Mouse (Mus musculus) midbrain, embryonic 10.5 days (tissue): ENCODE measurements around the gene Junb. TPM values are rescaled to one million over a fixed set of nuclear protein-coding genes. Genes with fewer than 3 reads are reported as not detected.

Source experiments
- DNase-seq: peaks from one replicate; pipeline ENCODE4 v3.0.0-alpha.2; 2017; ENCODE audit warnings: low spot score
- H3K27ac ChIP-seq: fragments of 300-500 bp; sonication (generic); replicated peaks from 2 replicates; pipeline ENCODE4 v1.5.1; 2016; ENCODE audit warnings: mild to moderate bottlenecking
- H3K27me3 ChIP-seq: fragments of 300-500 bp; sonication (generic); 2 replicates; pipeline ENCODE4 v1.6.1; 2016; ENCODE audit warnings: low read depth, mild to moderate bottlenecking; ENCODE audit not compliant: poor library complexity, severe bottlenecking
- H3K36me3 ChIP-seq: fragments of 300-500 bp; sonication (generic); 2 replicates; pipeline ENCODE4 v1.6.1; 2016; ENCODE audit warnings: mild to moderate bottlenecking, moderate library complexity
- H3K4me1 ChIP-seq: fragments of 300-500 bp; sonication (generic); 2 replicates; pipeline ENCODE4 v1.6.1; 2016
- H3K4me3 ChIP-seq: fragments of 300-500 bp; sonication (generic); 2 replicates; pipeline ENCODE4 v1.5.1; 2016; ENCODE audit warnings: mild to moderate bottlenecking, moderate library complexity
- H3K9me3 ChIP-seq: fragments of 300-500 bp; sonication (generic); replicated peaks from 2 replicates; pipeline ENCODE4 v1.6.1; 2016; ENCODE audit warnings: mild to moderate bottlenecking
- whole genome bisulfite sequencing: fragments of 180-500 bp; shearing (Covaris S2); methylation state at CpG from one replicate; pipeline ENCODE4 v1.1.7; 2016; 5-methylcytosine and 5-hydroxymethylcytosine counted together
- polyA plus RNA-seq: library from polyadenylated mRNA; unstranded; fragments of >200 nt; fragmentation: Nextera tagmentation; extraction: Ambion mirVana; gene quantifications from 2 replicates; pipeline ENCODE4 v1.2.1, GENCODE M21; 2016

Junb gene
- polyA plus RNA-seq, 1 experiment from 2014 or later = 5.0 TPM

GRCm38 (mm10) chr8:85007686-85008085 lies 29.2 kb upstream of the Junb start:
- peaks cover 4% of the 10 kb centered on the region for H3K4me1 ChIP-seq
- 14% methylated on average over 25 of the region's 25 CpGs for WGBS
- H3K36me3 ChIP-seq = no peaks in the 10 kb centered on the region
- H3K27me3 ChIP-seq = peaks cover 54% of the 10 kb centered on the region
- no peak overlapping the region for H3K4me3 ChIP-seq
- no peak overlapping the region for H3K27ac ChIP-seq
- no peaks in the 10 kb centered on the region for H3K9me3 ChIP-seq
- DNase-seq = no peak

DNA sequence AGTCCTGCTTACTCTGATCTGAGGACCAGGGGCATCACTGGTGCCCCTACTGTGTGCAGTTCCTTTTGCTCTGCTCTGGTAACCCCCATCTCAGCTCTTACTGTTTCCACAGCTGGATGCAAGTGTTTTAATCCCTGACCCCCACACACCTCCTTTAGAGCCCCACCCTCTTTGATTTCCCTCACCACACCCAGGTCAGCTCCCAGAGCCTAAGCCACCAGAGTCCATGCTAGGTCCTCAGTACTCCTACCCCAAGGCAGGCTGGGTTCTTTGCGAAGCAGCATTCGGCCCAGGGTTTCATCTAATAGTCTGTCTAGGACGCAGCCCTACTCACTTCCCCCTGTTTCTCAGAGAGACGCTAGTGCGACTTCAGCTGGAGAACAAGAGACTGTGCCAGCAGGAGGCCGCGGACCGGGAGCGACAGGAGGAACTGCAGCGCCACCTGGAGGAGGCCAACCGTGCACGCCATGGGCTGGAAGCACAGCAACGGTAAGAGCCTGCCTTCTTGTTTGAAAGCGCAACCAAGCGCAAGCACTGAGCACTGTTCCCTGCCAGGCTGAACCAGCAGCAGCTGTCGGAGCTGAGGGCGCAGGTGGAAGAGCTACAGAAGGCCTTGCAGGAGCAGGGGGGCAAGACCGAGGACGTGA lies 19.3 kb upstream of the Junb start:
- Histone ChIP-seq H3K27ac (peak overlapping the region; percentile 77), H3K4me3 (peak overlapping the region; percentile 41), H3K27me3 (peaks cover 37% of the 10 kb centered on the region), H3K36me3 (no peaks in the 10 kb centered on the region), H3K9me3 (no peaks in the 10 kb centered on the region), H3K4me1 (peaks cover 19% of the 10 kb centered on the region)
- 4% methylated on average over 19 of the region's 19 CpGs for WGBS
- peak; percentile 90 for DNase-seq

GRCm38 (mm10) chr8:84996978-84997377 lies 18.5 kb upstream of the Junb start:
- Histone ChIP-seq H3K9me3 (no peaks in the 10 kb centered on the region), H3K4me3 (no peak overlapping the region), H3K27ac (no peak overlapping the region), H3K4me1 (peaks cover 19% of the 10 kb centered on the region), H3K27me3 (peaks cover 41% of the 10 kb centered on the region), H3K36me3 (no peaks in the 10 kb centered on the region)
- no peak for DNase-seq
- 64% methylated on average over 5 of the region's 5 CpGs for WGBS

- Histone ChIP-seq H3K9me3 (no peaks in the 10 kb centered on the region), H3K36me3 (no peaks in the 10 kb centered on the region), H3K27me3 (peaks cover 49% of the 10 kb centered on the region), H3K4me3 (peak overlapping the region; percentile 2; the same call in 1 of the 2 replicates), H3K4me1 (peaks cover 26% of the 10 kb centered on the region), H3K27ac (no peak overlapping the region)
- DNase-seq = no peak
- 26% methylated on average over 25 of the region's 25 CpGs for WGBS
These were observed 17.2 kb upstream of the Junb start for GRCm38 (mm10) chr8:84995680-84996079.

- no peaks in the 10 kb centered on the region for H3K36me3 ChIP-seq
- no peak overlapping the region for H3K4me3 ChIP-seq
- no peak for DNase-seq
- no peaks in the 10 kb centered on the region for H3K9me3 ChIP-seq
- 96% methylated on average over 9 of the region's 9 CpGs for WGBS
- H3K27me3 ChIP-seq = peaks cover 49% of the 10 kb centered on the region
- no peak overlapping the region for H3K27ac ChIP-seq
- peaks cover 37% of the 10 kb centered on the region for H3K4me1 ChIP-seq
These were observed 15.9 kb upstream of the Junb start for GRCm38 (mm10) chr8:84994375-84994774.

GRCm38 (mm10) chr8:84990836-84991235 lies 12.3 kb upstream of the Junb start:
- Histone ChIP-seq H3K27me3 (peaks cover 64% of the 10 kb centered on the region), H3K27ac (peak overlapping the region; percentile 88), H3K9me3 (no peaks in the 10 kb centered on the region), H3K4me3 (peak overlapping the region; percentile 72), H3K4me1 (peaks cover 34% of the 10 kb centered on the region), H3K36me3 (no peaks in the 10 kb centered on the region)
- WGBS = 2% methylated on average over 15 of the region's 15 CpGs
- DNase-seq = no peak

- H3K27me3 ChIP-seq = peaks cover 60% of the 10 kb centered on the region
- under 1% methylated on average over 28 of the region's 28 CpGs for WGBS
- H3K27ac ChIP-seq = peak within 1 kb of the TSS; percentile 88
- H3K4me3 ChIP-seq = peak within 1 kb of the TSS; percentile 72
- peak; percentile 96 for DNase-seq
- no peaks in the 10 kb centered on the region for H3K9me3 ChIP-seq
- H3K4me1 ChIP-seq = peaks cover 35% of the 10 kb centered on the region
- H3K36me3 ChIP-seq = no peaks in the 10 kb centered on the region
These were observed 11.8 kb upstream of the Junb start, which contains the start of gene Hook2 for GRCm38 (mm10) chr8:84990349-84990748. Hook2 (plus strand) TSS chr8:84990603.

DNA sequence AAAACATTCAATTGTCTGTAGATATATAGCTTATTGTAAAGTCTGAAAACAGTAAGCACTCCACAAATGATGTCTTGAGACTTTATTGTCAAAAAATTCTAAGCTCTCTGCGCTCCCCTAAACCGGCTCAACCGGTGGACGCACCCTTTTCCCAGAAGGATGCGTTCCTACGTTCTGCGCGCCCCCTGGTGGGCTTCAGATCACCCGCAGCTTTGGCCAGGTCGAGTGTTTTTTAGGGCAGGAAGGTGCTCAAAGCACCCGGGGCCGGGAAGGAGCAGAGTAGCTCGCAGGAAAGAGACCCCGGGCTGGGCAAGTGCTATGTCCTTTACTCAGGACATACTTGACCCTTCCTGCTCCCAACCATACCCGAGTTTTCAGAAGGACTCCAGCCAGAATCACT lies 11.3 kb upstream of the Junb start:
- Histone ChIP-seq H3K36me3 (no peaks in the 10 kb centered on the region), H3K4me1 (peaks cover 40% of the 10 kb centered on the region), H3K9me3 (no peaks in the 10 kb centered on the region), H3K27me3 (peaks cover 60% of the 10 kb centered on the region), H3K4me3 (peak overlapping the region; percentile 72), H3K27ac (peak overlapping the region; percentile 88)
- whole genome bisulfite sequencing = under 1% methylated on average over 15 of the region's 15 CpGs
- DNase-seq = peak; percentile 90

DNA sequence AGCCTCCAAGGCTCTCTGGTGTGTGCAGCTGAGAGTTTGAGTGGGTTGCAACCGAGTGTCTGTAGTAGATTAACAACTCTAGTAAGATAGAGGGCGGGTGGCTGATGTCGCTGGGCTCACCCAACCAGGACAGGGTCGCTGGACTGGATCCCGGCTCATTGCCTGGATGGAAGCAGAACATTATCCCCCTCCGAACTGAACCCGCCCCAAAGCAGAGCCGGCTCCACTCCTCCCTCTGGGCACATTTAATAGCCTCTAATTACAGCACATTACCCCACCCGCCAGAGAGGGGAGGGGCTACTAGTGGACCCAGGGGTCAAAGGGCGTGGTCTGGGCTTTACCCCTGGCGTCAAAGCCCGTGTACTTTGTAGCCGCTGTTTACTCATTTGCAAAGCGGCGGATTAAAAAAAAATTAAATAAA lies 10.8 kb upstream of the Junb start:
- no peak overlapping the region for H3K27ac ChIP-seq
- H3K27me3 ChIP-seq = peaks cover 60% of the 10 kb centered on the region
- H3K36me3 ChIP-seq = no peaks in the 10 kb centered on the region
- H3K4me1 ChIP-seq = peaks cover 45% of the 10 kb centered on the region
- DNase-seq = no peak
- no peaks in the 10 kb centered on the region for H3K9me3 ChIP-seq
- 16% methylated on average over 15 of the region's 15 CpGs for WGBS
- H3K4me3 ChIP-seq = peak overlapping the region; percentile 72

DNA sequence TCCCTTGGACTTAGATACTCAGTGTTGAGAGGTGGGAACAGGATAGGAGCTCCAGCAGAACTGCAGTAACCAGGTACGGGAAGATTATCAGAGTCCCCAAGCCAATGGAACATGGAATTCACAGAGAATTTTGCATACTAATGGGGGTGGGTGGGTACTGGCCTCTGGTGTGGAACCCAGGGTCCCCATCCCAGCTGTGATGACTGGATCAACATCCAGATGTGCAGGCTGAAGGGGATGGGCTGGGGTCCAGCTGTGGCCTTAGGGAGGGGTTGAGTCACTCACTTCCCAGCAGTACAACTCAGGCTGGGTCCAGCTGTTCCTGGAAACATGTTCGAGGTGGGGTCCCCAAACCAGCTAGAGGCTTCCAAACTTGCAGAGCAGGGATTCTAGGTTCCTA lies 9.4 kb upstream of the Junb start:
- Histone ChIP-seq H3K4me3 (no peak overlapping the region), H3K27me3 (peaks cover 69% of the 10 kb centered on the region), H3K36me3 (no peaks in the 10 kb centered on the region), H3K4me1 (peaks cover 47% of the 10 kb centered on the region), H3K9me3 (no peaks in the 10 kb centered on the region), H3K27ac (no peak overlapping the region)
- no peak for DNase-seq
- 80% methylated on average over 2 of the region's 2 CpGs for WGBS

GRCm38 (mm10) chr8:84987388-84987787 lies 8.9 kb upstream of the Junb start:
- H3K27me3 ChIP-seq = peaks cover 71% of the 10 kb centered on the region

GRCm38 (mm10) chr8:84986379-84986945 lies 7.9 kb upstream of the Junb start:
- H3K27me3 ChIP-seq = peaks cover 76% of the 10 kb centered on the region
- 45% methylated on average over 8 of the region's 8 CpGs for WGBS
- peaks cover 47% of the 10 kb centered on the region for H3K4me1 ChIP-seq
- H3K9me3 ChIP-seq = no peaks in the 10 kb centered on the region
- DNase-seq = no peak
- H3K4me3 ChIP-seq = peak overlapping the region; percentile 68
- H3K36me3 ChIP-seq = no peaks in the 10 kb centered on the region
- H3K27ac ChIP-seq = peak overlapping the region; percentile 83

More at GRCm38 (mm10) chr8:84987388-84987787, 8.9 kb upstream of the Junb start:
- H3K4me1 ChIP-seq = peaks cover 47% of the 10 kb centered on the region
- WGBS = 86% methylated on average over 5 of the region's 5 CpGs
- no peak overlapping the region for H3K4me3 ChIP-seq
- H3K9me3 ChIP-seq = no peaks in the 10 kb centered on the region
- DNase-seq = no peak
- no peaks in the 10 kb centered on the region for H3K36me3 ChIP-seq
- no peak overlapping the region for H3K27ac ChIP-seq

DNA sequence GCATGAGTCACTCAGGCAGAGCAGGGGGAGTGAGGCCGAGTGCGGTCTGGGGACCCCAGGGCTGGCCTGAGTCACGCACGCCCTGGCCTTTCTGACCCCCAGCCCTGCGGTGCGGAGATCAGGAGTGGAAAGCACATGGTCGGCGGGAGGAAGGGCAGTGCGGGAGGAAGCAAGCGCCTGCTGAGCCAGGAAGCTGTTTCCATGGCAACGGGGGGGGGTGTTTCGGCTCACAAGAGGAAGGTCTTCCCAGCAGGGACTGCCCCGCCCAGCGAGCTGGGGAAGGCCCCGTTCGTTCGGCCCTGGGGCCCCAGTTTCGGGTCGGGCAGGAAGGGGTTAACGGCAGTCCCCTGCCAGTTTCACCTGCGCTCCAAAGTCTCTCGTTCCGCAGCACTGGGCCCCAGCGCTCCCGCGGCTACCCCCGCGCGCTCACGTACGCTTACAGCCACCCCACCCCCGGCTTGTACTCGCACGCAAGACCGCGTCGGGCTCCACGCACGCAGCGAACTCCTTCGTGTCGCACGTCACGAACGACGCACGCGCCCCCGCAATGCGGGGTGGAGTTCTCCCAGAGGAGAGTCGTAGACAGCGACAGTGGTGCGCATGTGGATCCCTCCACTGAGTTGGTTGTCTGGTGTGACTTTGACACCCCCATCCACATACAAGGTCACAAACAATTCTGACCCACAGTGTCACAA lies 7.3 kb upstream of the Junb start:
- DNase-seq = peak; percentile 84
- Histone ChIP-seq H3K36me3 (no peaks in the 10 kb centered on the region), H3K9me3 (no peaks in the 10 kb centered on the region), H3K27ac (peak overlapping the region; percentile 83), H3K4me1 (peaks cover 45% of the 10 kb centered on the region), H3K4me3 (peak overlapping the region; percentile 68), H3K27me3 (peaks cover 78% of the 10 kb centered on the region)
- whole genome bisulfite sequencing = under 1% methylated on average over 53 of the region's 53 CpGs
